Mouse (Mus musculus) frontal cortex, postnatal 10 days (tissue): Measurements from ENCODE around the gene Nfkb2.

Experiments
- DNase-seq, 2 experiments: peaks; one replicate each; pipeline ENCODE4 v3.0.0; 2022; ENCODE audit warnings: low spot score in 2 of 2, mixed read lengths in 1 of 2

Gene Nfkb2

DNA sequence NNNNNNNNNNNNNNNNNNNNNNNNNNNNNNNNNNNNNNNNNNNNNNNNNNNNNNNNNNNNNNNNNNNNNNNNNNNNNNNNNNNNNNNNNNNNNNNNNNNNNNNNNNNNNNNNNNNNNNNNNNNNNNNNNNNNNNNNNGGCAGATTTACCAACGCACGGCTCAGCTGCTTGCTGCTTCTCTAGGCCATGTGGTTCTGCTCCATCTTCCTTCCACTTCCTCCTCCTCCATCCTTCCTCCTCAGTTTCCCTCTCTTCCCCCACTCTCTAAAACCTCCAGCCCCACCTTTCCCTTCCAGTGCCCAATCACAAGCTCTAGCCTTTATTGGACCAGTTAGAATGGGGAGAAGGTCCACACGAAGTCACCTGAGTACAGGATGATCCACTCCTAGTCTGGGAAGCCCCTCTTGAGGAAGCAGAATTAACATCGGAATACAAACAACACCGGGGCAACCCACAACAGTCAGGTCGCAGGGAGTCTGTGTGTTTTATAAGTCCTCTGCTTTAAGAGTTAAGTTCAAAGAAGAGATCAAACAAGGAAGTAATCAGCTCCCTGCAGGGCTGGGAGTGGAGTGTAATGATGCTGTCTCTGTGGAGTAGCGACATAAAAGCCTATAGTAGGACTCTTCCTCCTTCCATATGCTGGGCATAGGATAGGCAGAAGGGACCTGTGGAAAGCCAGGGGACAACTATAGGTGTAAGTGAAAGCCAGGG lies 40.7 kb downstream of the Nfkb2 start:
- DNase-seq: no peak

DNA sequence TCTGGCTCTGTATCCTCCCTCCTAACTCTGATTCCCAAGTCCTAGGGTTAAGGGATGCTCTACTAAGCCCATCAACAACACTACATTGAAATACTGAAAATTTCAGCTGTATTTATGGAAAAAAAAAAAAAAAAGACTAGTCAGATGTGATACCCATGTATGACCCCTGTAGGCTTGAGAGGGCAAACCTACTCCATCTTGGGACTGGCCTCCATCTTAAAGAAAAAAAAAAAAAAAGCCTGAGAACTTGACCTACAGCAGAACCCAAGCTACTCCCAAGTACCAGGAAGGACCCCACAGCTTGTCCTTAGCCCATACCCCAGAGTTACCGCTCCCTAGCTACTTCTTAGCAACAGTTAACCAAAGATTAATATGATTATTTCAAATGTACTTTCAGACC lies 43.0 kb downstream of the Nfkb2 start:
- DNase-seq: no peak

DNA sequence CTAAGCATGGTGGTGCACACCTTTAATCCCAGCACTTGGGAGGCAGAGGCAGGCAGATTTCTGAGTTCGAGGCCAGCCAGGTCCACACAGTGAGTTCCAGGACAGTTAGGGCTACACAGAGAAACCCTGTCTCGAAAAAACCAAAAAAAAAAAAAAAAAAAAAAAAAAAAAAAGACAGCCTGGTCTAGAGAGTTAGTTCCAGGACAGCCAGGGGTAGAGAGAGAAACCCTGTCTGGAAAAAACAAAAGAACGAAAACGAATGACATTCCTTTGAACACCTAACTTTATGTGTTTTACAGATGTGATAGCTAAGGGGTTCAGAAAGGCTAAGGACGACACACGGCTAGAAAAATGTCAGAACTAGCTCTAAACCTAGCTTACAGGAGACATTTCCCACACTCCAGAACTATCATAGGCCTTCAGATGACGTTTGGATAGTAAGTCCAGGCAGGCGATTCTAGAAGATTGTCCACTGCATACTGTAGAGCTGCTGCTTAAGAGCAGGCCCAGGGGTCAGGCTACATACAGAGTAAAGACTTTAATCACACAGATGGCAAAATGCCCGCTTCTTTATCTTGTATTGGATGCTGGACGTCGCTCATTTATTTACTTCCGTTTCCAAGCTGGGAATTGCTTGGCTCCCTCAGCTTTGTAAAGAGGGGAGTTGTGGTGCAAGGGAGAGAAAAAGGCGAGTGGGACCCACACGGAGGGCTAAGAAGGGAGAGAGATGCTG lies 44.0 kb downstream of the Nfkb2 start:
- no peak for DNase-seq

- DNase-seq: peak; percentile 84 to 87
Measured at GRCm38 (mm10) chr19:46348761-46349458, 44.8 kb downstream of the Nfkb2 start.

DNA sequence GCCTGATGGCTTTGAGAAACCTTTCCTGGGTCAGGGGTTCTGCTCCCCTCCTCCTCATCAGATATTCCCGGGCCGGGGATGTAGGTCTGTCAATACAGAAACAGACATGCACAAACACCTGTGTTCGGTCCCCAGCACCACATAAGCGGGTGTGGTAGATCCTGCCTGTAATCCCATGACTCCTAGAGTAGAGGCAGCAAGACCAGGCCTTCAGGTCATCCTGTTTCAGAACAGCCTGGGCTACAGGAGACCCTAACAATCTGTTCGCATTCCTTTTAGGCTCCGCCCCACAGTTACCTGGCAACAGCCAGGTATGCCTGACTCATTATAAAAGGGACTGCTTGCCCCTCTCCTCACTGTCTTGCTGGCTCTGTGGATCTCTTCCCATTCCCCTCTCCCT lies 45.4 kb downstream of the Nfkb2 start:
- DNase-seq: no peak

DNA sequence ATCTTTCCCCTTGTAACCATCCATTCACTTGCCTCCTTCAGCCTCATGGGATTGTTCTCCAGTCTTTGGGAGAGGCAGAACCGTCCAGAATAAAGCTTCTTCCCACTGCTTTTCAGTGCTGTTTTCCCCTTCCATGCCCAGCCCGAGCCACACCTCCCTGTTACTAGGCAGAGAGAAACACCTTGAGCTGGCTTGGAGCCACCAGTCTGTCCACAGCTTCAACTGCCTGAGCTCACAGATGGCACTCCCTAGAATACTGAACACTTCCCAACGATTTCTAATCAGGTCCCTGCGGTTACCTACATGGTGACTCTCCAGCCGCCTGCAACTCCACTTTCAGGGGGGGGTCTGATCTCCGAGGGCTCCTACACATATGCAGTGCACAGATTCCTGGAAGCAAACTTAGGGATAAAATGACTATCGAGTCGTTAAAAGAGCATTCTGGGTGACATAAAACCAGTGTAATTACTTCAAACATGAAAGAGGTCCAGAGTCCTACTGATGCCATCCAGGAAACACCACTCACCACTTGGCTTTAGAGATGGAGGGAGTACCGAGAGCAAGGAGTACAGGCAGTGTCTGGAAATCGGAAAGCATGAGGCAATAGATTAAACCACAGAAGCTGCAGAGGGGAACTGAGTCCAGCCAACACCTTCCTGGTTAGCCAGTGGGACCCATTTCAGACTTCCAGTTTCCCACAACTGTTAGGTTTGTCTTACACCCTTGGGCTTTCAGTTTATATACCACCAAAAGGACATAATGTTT lies 46.2 kb downstream of the Nfkb2 start, which contains the start of gene 2310034G01Rik:
2310034G01Rik (minus strand) TSS at position 135 of the 765 bp plus-strand sequence.
- no peak for DNase-seq

- DNase-seq: peak; percentile 88
Measured at GRCm38 (mm10) chr19:46356701-46357138, 52.6 kb downstream of the Nfkb2 start.

- no peak for DNase-seq
Measured at GRCm38 (mm10) chr19:46357344-46358280, 53.5 kb downstream of the Nfkb2 start.

DNA sequence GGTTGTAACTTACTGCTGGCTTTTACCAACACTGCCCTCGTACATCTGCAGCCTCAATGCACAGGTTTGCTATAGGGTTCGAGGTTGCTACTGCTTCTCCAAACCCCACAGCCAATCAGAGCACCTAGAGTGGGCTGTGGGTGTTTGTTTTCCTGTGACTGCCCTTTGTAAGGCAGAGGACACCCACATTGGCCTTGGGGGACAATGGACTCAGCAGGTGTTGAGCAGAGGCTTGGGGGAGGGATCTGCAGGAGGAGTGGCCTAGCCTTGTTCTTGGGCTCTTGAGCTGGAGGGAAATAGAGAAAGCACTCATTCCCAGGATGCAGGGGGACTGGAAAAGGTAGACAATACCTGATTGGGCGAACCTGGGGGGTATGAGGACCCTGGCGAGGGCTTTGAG lies 54.3 kb downstream of the Nfkb2 start:
- no peak for DNase-seq
